Mouse (Mus musculus): Measurements from ENCODE around the gene 4930467E23Rik. TPM values are rescaled to one million over a fixed set of nuclear protein-coding genes. Genes with fewer than 3 reads are reported as not detected.
"Not testable (repeated sequence)": the region's sequence is repeated elsewhere in the genome, so short reads cannot be mapped to it uniquely, and the experiment has no call there.

The 4930467E23Rik gene
- polyA plus RNA-seq, 1 experiment from 2014 or later: not detected

GRCm38 (mm10) chr8:19717851-19718250 lies 11.5 kb upstream of the 4930467E23Rik start:
- H3K4me3 ChIP-seq (ENCODE audit: low read depth, low read length); H3K27ac ChIP-seq (ENCODE audit: low read length); H3K27me3 ChIP-seq (ENCODE audit: control insufficient read depth, insufficient read depth, low read depth, low read length); H3K36me3 ChIP-seq (ENCODE audit: control insufficient read depth, insufficient read depth); ATAC-seq (ENCODE audit: low read depth); H3K9me3 ChIP-seq (replicated peaks; ENCODE audit: control insufficient read depth, low read length); H3K4me2 ChIP-seq (ENCODE audit: low read depth, low read length); H3K9ac ChIP-seq (ENCODE audit: low read depth, low read length); H3K4me1 ChIP-seq (ENCODE audit: control insufficient read depth, low read depth, low read length): not testable (repeated sequence)
- WGBS (ENCODE audit: insufficient replicate concordance): 81% methylated on average over 3 of the region's 3 CpGs

GRCm38 (mm10) chr8:19719513-19719912 lies 9.9 kb upstream of the 4930467E23Rik start:
- H3K4me1 ChIP-seq (ENCODE audit: control insufficient read depth, low read depth, low read length); H3K9me3 ChIP-seq (replicated peaks; ENCODE audit: control insufficient read depth, low read length); H3K27me3 ChIP-seq (ENCODE audit: control insufficient read depth, insufficient read depth, low read depth, low read length); H3K36me3 ChIP-seq (ENCODE audit: control insufficient read depth, insufficient read depth); H3K4me2 ChIP-seq (ENCODE audit: low read depth, low read length); ATAC-seq (ENCODE audit: low read depth); H3K9ac ChIP-seq (ENCODE audit: low read depth, low read length); H3K27ac ChIP-seq (ENCODE audit: low read length); H3K4me3 ChIP-seq (ENCODE audit: low read depth, low read length): not testable (repeated sequence)
- WGBS (ENCODE audit: insufficient replicate concordance): 44% methylated on average over 3 of the region's 3 CpGs

- H3K4me1 ChIP-seq (ENCODE audit: control insufficient read depth, low read depth, low read length); H3K4me2 ChIP-seq (ENCODE audit: low read depth, low read length); H3K27me3 ChIP-seq (ENCODE audit: control insufficient read depth, insufficient read depth, low read depth, low read length); H3K36me3 ChIP-seq (ENCODE audit: control insufficient read depth, insufficient read depth); H3K27ac ChIP-seq (ENCODE audit: low read length); H3K4me3 ChIP-seq (ENCODE audit: low read depth, low read length); ATAC-seq (ENCODE audit: low read depth); H3K9ac ChIP-seq (ENCODE audit: low read depth, low read length); H3K9me3 ChIP-seq (replicated peaks; ENCODE audit: control insufficient read depth, low read length): not testable (repeated sequence)
- 38% methylated on average over 2 of the region's 2 CpGs for WGBS (ENCODE audit: insufficient replicate concordance)
These were observed 4.5 kb upstream of the 4930467E23Rik start for GRCm38 (mm10) chr8:19724871-19725270.

- not testable (repeated sequence) for H3K27ac ChIP-seq (ENCODE audit: low read length); H3K4me1 ChIP-seq (ENCODE audit: control insufficient read depth, low read depth, low read length); H3K9me3 ChIP-seq (replicated peaks; ENCODE audit: control insufficient read depth, low read length)
These were observed 22.4 kb downstream of the 4930467E23Rik start for GRCm38 (mm10) chr8:19751773-19752172.

GRCm38 (mm10) chr8:19754178-19754577 lies 24.8 kb downstream of the 4930467E23Rik start:
- H3K27ac ChIP-seq (ENCODE audit: low read length); H3K9ac ChIP-seq (ENCODE audit: low read depth, low read length); ATAC-seq (ENCODE audit: low read depth); H3K4me1 ChIP-seq (ENCODE audit: control insufficient read depth, low read depth, low read length); H3K36me3 ChIP-seq (ENCODE audit: control insufficient read depth, insufficient read depth); H3K27me3 ChIP-seq (ENCODE audit: control insufficient read depth, insufficient read depth, low read depth, low read length); H3K9me3 ChIP-seq (replicated peaks; ENCODE audit: control insufficient read depth, low read length); H3K4me3 ChIP-seq (ENCODE audit: low read depth, low read length); H3K4me2 ChIP-seq (ENCODE audit: low read depth, low read length): not testable (repeated sequence)
- 40% methylated on average over 2 of the region's 3 CpGs for WGBS (ENCODE audit: insufficient replicate concordance)

More at GRCm38 (mm10) chr8:19751773-19752172, 22.4 kb downstream of the 4930467E23Rik start:
- H3K27me3 ChIP-seq (ENCODE audit: control insufficient read depth, insufficient read depth, low read depth, low read length); H3K36me3 ChIP-seq (ENCODE audit: control insufficient read depth, insufficient read depth); H3K9ac ChIP-seq (ENCODE audit: low read depth, low read length); ATAC-seq (ENCODE audit: low read depth); H3K4me3 ChIP-seq (ENCODE audit: low read depth, low read length); H3K4me2 ChIP-seq (ENCODE audit: low read depth, low read length): not testable (repeated sequence)

GRCm38 (mm10) chr8:19754961-19755360 lies 25.6 kb downstream of the 4930467E23Rik start:
- not testable (repeated sequence) for H3K27ac ChIP-seq (ENCODE audit: low read length); ATAC-seq (ENCODE audit: low read depth)
- WGBS (ENCODE audit: insufficient replicate concordance): 53% methylated on average over 3 of the region's 3 CpGs

GRCm38 (mm10) chr8:19761660-19762059 lies 32.3 kb downstream of the 4930467E23Rik start:
- not testable (repeated sequence) for ATAC-seq (ENCODE audit: low read depth); H3K4me2 ChIP-seq (ENCODE audit: low read depth, low read length); H3K9me3 ChIP-seq (replicated peaks; ENCODE audit: control insufficient read depth, low read length); H3K9ac ChIP-seq (ENCODE audit: low read depth, low read length); H3K4me1 ChIP-seq (ENCODE audit: control insufficient read depth, low read depth, low read length); H3K27me3 ChIP-seq (ENCODE audit: control insufficient read depth, insufficient read depth, low read depth, low read length); H3K4me3 ChIP-seq (ENCODE audit: low read depth, low read length); H3K27ac ChIP-seq (ENCODE audit: low read length); H3K36me3 ChIP-seq (ENCODE audit: control insufficient read depth, insufficient read depth)
- WGBS (ENCODE audit: insufficient replicate concordance): 64% methylated on average over 5 of the region's 5 CpGs

More at GRCm38 (mm10) chr8:19754961-19755360, 25.6 kb downstream of the 4930467E23Rik start:
- not testable (repeated sequence) for H3K4me2 ChIP-seq (ENCODE audit: low read depth, low read length); H3K9ac ChIP-seq (ENCODE audit: low read depth, low read length); H3K9me3 ChIP-seq (replicated peaks; ENCODE audit: control insufficient read depth, low read length); H3K36me3 ChIP-seq (ENCODE audit: control insufficient read depth, insufficient read depth); H3K4me3 ChIP-seq (ENCODE audit: low read depth, low read length); H3K4me1 ChIP-seq (ENCODE audit: control insufficient read depth, low read depth, low read length); H3K27me3 ChIP-seq (ENCODE audit: control insufficient read depth, insufficient read depth, low read depth, low read length)

- not testable (repeated sequence) for H3K4me1 ChIP-seq (ENCODE audit: control insufficient read depth, low read depth, low read length); H3K9me3 ChIP-seq (replicated peaks; ENCODE audit: control insufficient read depth, low read length); H3K4me3 ChIP-seq (ENCODE audit: low read depth, low read length); H3K27me3 ChIP-seq (ENCODE audit: control insufficient read depth, insufficient read depth, low read depth, low read length); ATAC-seq (ENCODE audit: low read depth); H3K4me2 ChIP-seq (ENCODE audit: low read depth, low read length); H3K9ac ChIP-seq (ENCODE audit: low read depth, low read length); H3K36me3 ChIP-seq (ENCODE audit: control insufficient read depth, insufficient read depth); H3K27ac ChIP-seq (ENCODE audit: low read length)
- WGBS (ENCODE audit: insufficient replicate concordance): 42% methylated on average over 4 of the region's 4 CpGs
These were observed 33.6 kb downstream of the 4930467E23Rik start for GRCm38 (mm10) chr8:19762860-19763592.

- not testable (repeated sequence) for H3K9me3 ChIP-seq (replicated peaks; ENCODE audit: control insufficient read depth, low read length); H3K4me3 ChIP-seq (ENCODE audit: low read depth, low read length); ATAC-seq (ENCODE audit: low read depth); H3K9ac ChIP-seq (ENCODE audit: low read depth, low read length); H3K4me2 ChIP-seq (ENCODE audit: low read depth, low read length); H3K27ac ChIP-seq (ENCODE audit: low read length); H3K27me3 ChIP-seq (ENCODE audit: control insufficient read depth, insufficient read depth, low read depth, low read length); H3K36me3 ChIP-seq (ENCODE audit: control insufficient read depth, insufficient read depth); H3K4me1 ChIP-seq (ENCODE audit: control insufficient read depth, low read depth, low read length)
These were observed 36.2 kb downstream of the 4930467E23Rik start for GRCm38 (mm10) chr8:19765531-19765930.
